Mouse (Mus musculus) E14TG2a.4 (cell line): ENCODE measurements around the gene Akap2.

ENCODE experiments used
- CTCF ChIP-seq: conservative IDR thresholded peaks from 2 replicates; pipeline ENCODE4 v1.5.1; 2014; ENCODE audit warnings: low read length
- POU5F1 ChIP-seq: IDR thresholded peaks from 2 replicates; pipeline ENCODE4 v1.6.1; 2014; ENCODE audit warnings: low read length, borderline replicate concordance

DNA sequence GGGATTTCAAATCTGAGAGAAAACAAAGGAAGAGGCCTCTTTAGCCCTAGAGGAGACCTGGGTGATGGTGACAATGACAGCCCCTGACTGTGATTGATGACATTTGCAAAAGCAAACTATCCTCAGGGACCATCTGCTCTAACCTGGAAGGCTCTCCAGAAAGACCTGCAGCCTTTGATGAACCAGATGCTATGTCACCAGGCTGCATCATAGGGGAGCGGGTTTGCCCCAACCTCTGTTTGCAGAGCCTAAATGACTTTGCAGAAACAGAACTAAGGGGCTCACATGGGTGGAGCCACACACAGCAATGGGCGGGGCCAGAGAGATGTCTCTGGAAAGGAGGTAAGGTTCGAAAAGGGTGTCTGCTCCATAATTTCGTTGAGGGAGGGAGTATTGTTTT is 115.6 kb downstream of the Akap2 start:
- no peak for TF ChIP-seq CTCF
- TF ChIP-seq POU5F1, result no peak
